Mouse (Mus musculus): ENCODE measurements around the gene Kbtbd13. TPM values are rescaled to one million over a fixed set of nuclear protein-coding genes. Genes with fewer than 3 reads are reported as not detected.

The Kbtbd13 gene
- total RNA-seq, 2 experiments from 2014 or later, result 0.25 TPM

GRCm38 (mm10) chr9:65394360-65394759, 2.9 kb upstream of the Kbtbd13 start:
- DNase-seq (ENCODE audit: low spot score in 2 of 2), result no peak

- no peak for DNase-seq (ENCODE audit: low spot score in 2 of 2)
Measured at GRCm38 (mm10) chr9:65393606-65394005, 2.2 kb upstream of the Kbtbd13 start.

- DNase-seq (ENCODE audit: low spot score in 2 of 2), result peak; percentile 29 to 70
Measured at GRCm38 (mm10) chr9:65392638-65393364, 1.3 kb upstream of the Kbtbd13 start.

GRCm38 (mm10) chr9:65390752-65391612, 470 bp downstream of the Kbtbd13 start:
- DNase-seq (ENCODE audit: low spot score in 2 of 2), result no peak

GRCm38 (mm10) chr9:65386373-65387140, 4.9 kb downstream of the Kbtbd13 start:
- no peak for DNase-seq (ENCODE audit: low spot score in 2 of 2)

GRCm38 (mm10) chr9:65384276-65384675, 7.2 kb downstream of the Kbtbd13 start:
- DNase-seq (ENCODE audit: low spot score in 2 of 2), result no peak

GRCm38 (mm10) chr9:65382751-65383097, 8.7 kb downstream of the Kbtbd13 start:
- DNase-seq (ENCODE audit: low spot score in 2 of 2), result no peak

- no peak for DNase-seq (ENCODE audit: low spot score in 2 of 2)
Measured at GRCm38 (mm10) chr9:65382031-65382750, 9.3 kb downstream of the Kbtbd13 start.

GRCm38 (mm10) chr9:65381017-65381590, 10.3 kb downstream of the Kbtbd13 start:
- DNase-seq (ENCODE audit: low spot score in 2 of 2), result no peak

GRCm38 (mm10) chr9:65375163-65375934, 16.1 kb downstream of the Kbtbd13 start:
- DNase-seq (ENCODE audit: low spot score in 2 of 2), result peak; percentile 74 to 79

- DNase-seq (ENCODE audit: low spot score in 2 of 2), result no peak
Measured at GRCm38 (mm10) chr9:65374468-65375162, 16.8 kb downstream of the Kbtbd13 start.

GRCm38 (mm10) chr9:65372449-65372848, 19.0 kb downstream of the Kbtbd13 start:
- peak in 1 of 2 experiments; percentile 59 for DNase-seq (ENCODE audit: low spot score in 2 of 2)

- no peak for DNase-seq (ENCODE audit: low spot score in 2 of 2)
Measured at GRCm38 (mm10) chr9:65371756-65372155, 19.7 kb downstream of the Kbtbd13 start.

- DNase-seq (ENCODE audit: low spot score in 2 of 2), result no peak
Measured at GRCm38 (mm10) chr9:65365721-65366120, 25.7 kb downstream of the Kbtbd13 start.

- DNase-seq (ENCODE audit: low spot score in 2 of 2), result no peak
Measured at GRCm38 (mm10) chr9:65363684-65364083, 27.8 kb downstream of the Kbtbd13 start.

GRCm38 (mm10) chr9:65360641-65361448, 30.6 kb downstream of the Kbtbd13 start, which contains the start of gene Ubap1l:
Gene Ubap1l (plus strand): TSS chr9:65361041.
- DNase-seq (ENCODE audit: low spot score in 2 of 2), result peak in 1 of 2 experiments; percentile 33

- no peak for DNase-seq (ENCODE audit: low spot score in 2 of 2)
Measured at GRCm38 (mm10) chr9:65358956-65359480, 32.4 kb downstream of the Kbtbd13 start.

GRCm38 (mm10) chr9:65356971-65357370, 34.5 kb downstream of the Kbtbd13 start:
- no peak for DNase-seq (ENCODE audit: low spot score in 2 of 2)

All from layer of hippocampus, adult 18-20 months (tissue).